Mouse (Mus musculus): ENCODE measurements around the gene Atp8b2. TPM values are rescaled to one million over a fixed set of nuclear protein-coding genes. Genes with fewer than 3 reads are reported as not detected.
A peak's percentile ranks its signal among the peaks of the same experiment; 100 is the strongest.

Atp8b2 gene
- total RNA-seq, 1 experiment from 2014 or later: 37.9 TPM

- no peak for ATAC-seq (ENCODE audit: extremely low read depth, insufficient number of reproducible peaks, low FRiP score, poor library complexity, severe bottlenecking)
Measured at GRCm38 (mm10) chr3:89962059-89962750, 1.1 kb downstream of the Atp8b2 start.

- no peak for ATAC-seq (ENCODE audit: extremely low read depth, insufficient number of reproducible peaks, low FRiP score, poor library complexity, severe bottlenecking)
Measured at GRCm38 (mm10) chr3:89961436-89961835, 1.9 kb downstream of the Atp8b2 start.

GRCm38 (mm10) chr3:89960469-89960868 lies 2.8 kb downstream of the Atp8b2 start:
- peak; percentile 55 for ATAC-seq (ENCODE audit: extremely low read depth, insufficient number of reproducible peaks, low FRiP score, poor library complexity, severe bottlenecking)

- no peak for ATAC-seq (ENCODE audit: extremely low read depth, insufficient number of reproducible peaks, low FRiP score, poor library complexity, severe bottlenecking)
Measured at GRCm38 (mm10) chr3:89959435-89959834, 3.9 kb downstream of the Atp8b2 start.

GRCm38 (mm10) chr3:89957880-89958279 lies 5.4 kb downstream of the Atp8b2 start:
- ATAC-seq (ENCODE audit: extremely low read depth, insufficient number of reproducible peaks, low FRiP score, poor library complexity, severe bottlenecking): no peak

- ATAC-seq (ENCODE audit: extremely low read depth, insufficient number of reproducible peaks, low FRiP score, poor library complexity, severe bottlenecking): no peak
Measured at GRCm38 (mm10) chr3:89956177-89956971, 6.9 kb downstream of the Atp8b2 start.

- ATAC-seq (ENCODE audit: extremely low read depth, insufficient number of reproducible peaks, low FRiP score, poor library complexity, severe bottlenecking): peak; percentile 73
Measured at GRCm38 (mm10) chr3:89953420-89953819, 9.9 kb downstream of the Atp8b2 start.

GRCm38 (mm10) chr3:89948655-89949054 lies 14.7 kb downstream of the Atp8b2 start:
- ATAC-seq (ENCODE audit: extremely low read depth, insufficient number of reproducible peaks, low FRiP score, poor library complexity, severe bottlenecking): no peak

GRCm38 (mm10) chr3:89948021-89948420 lies 15.3 kb downstream of the Atp8b2 start:
- ATAC-seq (ENCODE audit: extremely low read depth, insufficient number of reproducible peaks, low FRiP score, poor library complexity, severe bottlenecking): no peak

- no peak for ATAC-seq (ENCODE audit: extremely low read depth, insufficient number of reproducible peaks, low FRiP score, poor library complexity, severe bottlenecking)
Measured at GRCm38 (mm10) chr3:89945026-89945425, 18.3 kb downstream of the Atp8b2 start.

- ATAC-seq (ENCODE audit: extremely low read depth, insufficient number of reproducible peaks, low FRiP score, poor library complexity, severe bottlenecking): no peak
Measured at GRCm38 (mm10) chr3:89942894-89943293, 20.4 kb downstream of the Atp8b2 start.

GRCm38 (mm10) chr3:89936495-89936894 lies 26.8 kb downstream of the Atp8b2 start:
- no peak for ATAC-seq (ENCODE audit: extremely low read depth, insufficient number of reproducible peaks, low FRiP score, poor library complexity, severe bottlenecking)

- no peak for ATAC-seq (ENCODE audit: extremely low read depth, insufficient number of reproducible peaks, low FRiP score, poor library complexity, severe bottlenecking)
Measured at GRCm38 (mm10) chr3:89932925-89933324, 30.4 kb downstream of the Atp8b2 start.

- ATAC-seq (ENCODE audit: extremely low read depth, insufficient number of reproducible peaks, low FRiP score, poor library complexity, severe bottlenecking): no peak
Measured at GRCm38 (mm10) chr3:89928956-89929355, 34.4 kb downstream of the Atp8b2 start.

- 0 out of 2 replicates have a peak, but pooled peaks have one; percentile 39 for ATAC-seq (ENCODE audit: extremely low read depth, insufficient number of reproducible peaks, low FRiP score, poor library complexity, severe bottlenecking)
Measured at GRCm38 (mm10) chr3:89926440-89926839, 36.9 kb downstream of the Atp8b2 start.

- no peak for ATAC-seq (ENCODE audit: extremely low read depth, insufficient number of reproducible peaks, low FRiP score, poor library complexity, severe bottlenecking)
Measured at GRCm38 (mm10) chr3:89920711-89921110, 42.6 kb downstream of the Atp8b2 start.

GRCm38 (mm10) chr3:89917408-89917807 lies 45.9 kb downstream of the Atp8b2 start:
- ATAC-seq (ENCODE audit: extremely low read depth, insufficient number of reproducible peaks, low FRiP score, poor library complexity, severe bottlenecking): no peak

GRCm38 (mm10) chr3:89916622-89917021 lies 46.7 kb downstream of the Atp8b2 start:
- no peak for ATAC-seq (ENCODE audit: extremely low read depth, insufficient number of reproducible peaks, low FRiP score, poor library complexity, severe bottlenecking)

GRCm38 (mm10) chr3:89914700-89915099 lies 48.6 kb downstream of the Atp8b2 start:
- ATAC-seq (ENCODE audit: extremely low read depth, insufficient number of reproducible peaks, low FRiP score, poor library complexity, severe bottlenecking): no peak

Measured in neutrophil, adult 5-6 weeks (primary cell).